Mouse (Mus musculus) bone marrow macrophage, adult 2 months (primary cell): Measurements from ENCODE around the gene Hist1h2ba.

Source experiments
- CTCF ChIP-seq: IDR thresholded peaks from 2 replicates; pipeline ENCODE4 v1.5.1; 2012; ENCODE audit warnings: low read depth, mild to moderate bottlenecking, low read length, moderate library complexity
- POLR2A ChIP-seq: IDR thresholded peaks from 2 replicates; pipeline ENCODE4 v1.6.1; 2012; ENCODE audit warnings: mild to moderate bottlenecking, low read depth, low read length, borderline replicate concordance

GRCm38 (mm10) chr13:23930904-23931303 lies 3.1 kb downstream of the Hist1h2ba start:
- TF ChIP-seq POLR2A (no peak), CTCF (no peak)
